Mouse (Mus musculus) CH12.LX (cell line): ENCODE results near the gene Mrpl20.

Experiments used
- CTCF ChIP-seq, 2 experiments: IDR thresholded peaks in 1 of 2; conservative IDR thresholded peaks in 1 of 2; 2 replicates each; pipeline ENCODE4 v1.5.1; 2011 to 2012; ENCODE audit warnings: low read depth in 2 of 2, low read length in 2 of 2, improper control_type of control experiment in 1 of 2, inconsistent platforms in 1 of 2, mild to moderate bottlenecking in 1 of 2, moderate library complexity in 1 of 2
- EP300 ChIP-seq: IDR thresholded peaks from 2 replicates; pipeline ENCODE4 v1.6.1; 2011; ENCODE audit warnings: low read length, improper control_type of control experiment
- GABPA ChIP-seq: IDR thresholded peaks from 2 replicates; pipeline ENCODE4 v1.6.1; 2012; ENCODE audit warnings: low read depth, low read length, improper control_type of control experiment, inconsistent platforms; ENCODE audit not compliant: insufficient replicate concordance
- HCFC1 ChIP-seq: IDR thresholded peaks from 2 replicates; pipeline ENCODE4 v1.6.1; 2012; ENCODE audit warnings: low read depth, mild to moderate bottlenecking, inconsistent platforms, low read length, improper control_type of control experiment
- IRF4 ChIP-seq: IDR thresholded peaks from 2 replicates; pipeline ENCODE4 v1.6.1; 2014; ENCODE audit warnings: low read depth, mild to moderate bottlenecking, inconsistent platforms, low read length, improper control_type of control experiment
- KAT2A ChIP-seq: IDR thresholded peaks from 2 replicates; pipeline ENCODE4 v1.6.1; 2012; ENCODE audit warnings: low read length, improper control_type of control experiment, inconsistent platforms; ENCODE audit not compliant: insufficient replicate concordance
- MAFK ChIP-seq: IDR thresholded peaks from 2 replicates; pipeline ENCODE4 v1.6.1; 2011; ENCODE audit warnings: low read length, improper control_type of control experiment; ENCODE audit not compliant: insufficient replicate concordance
- MXI1 ChIP-seq: IDR thresholded peaks from 2 replicates; pipeline ENCODE4 v1.6.1; 2011; ENCODE audit warnings: mild to moderate bottlenecking, low read depth, low read length, improper control_type of control experiment
- MYC ChIP-seq: IDR thresholded peaks from 2 replicates; pipeline ENCODE4 v1.6.1; 2011; ENCODE audit warnings: low read depth, mild to moderate bottlenecking, improper control_type of control experiment, low read length
- RCOR1 ChIP-seq: conservative IDR thresholded peaks from 2 replicates; pipeline ENCODE4 v1.6.1; 2012; ENCODE audit warnings: low read depth, mild to moderate bottlenecking, inconsistent platforms, low read length, improper control_type of control experiment
- TBP ChIP-seq: conservative IDR thresholded peaks from 2 replicates; pipeline ENCODE4 v1.6.1; 2011; ENCODE audit warnings: low read depth, low read length, improper control_type of control experiment
- TCF12 ChIP-seq: IDR thresholded peaks from 2 replicates; pipeline ENCODE4 v1.6.1; 2014; ENCODE audit warnings: low read depth, mild to moderate bottlenecking, inconsistent platforms, low read length, improper control_type of control experiment
- USF1 ChIP-seq: IDR thresholded peaks from 2 replicates; pipeline ENCODE4 v1.6.1; 2014; ENCODE audit warnings: low read depth, mild to moderate bottlenecking, inconsistent platforms, low read length, improper control_type of control experiment
- ZC3H11A ChIP-seq: IDR thresholded peaks from 2 replicates; pipeline ENCODE4 v1.6.1; 2012; ENCODE audit warnings: low read depth, mild to moderate bottlenecking, inconsistent platforms, low read length, improper control_type of control experiment

DNA sequence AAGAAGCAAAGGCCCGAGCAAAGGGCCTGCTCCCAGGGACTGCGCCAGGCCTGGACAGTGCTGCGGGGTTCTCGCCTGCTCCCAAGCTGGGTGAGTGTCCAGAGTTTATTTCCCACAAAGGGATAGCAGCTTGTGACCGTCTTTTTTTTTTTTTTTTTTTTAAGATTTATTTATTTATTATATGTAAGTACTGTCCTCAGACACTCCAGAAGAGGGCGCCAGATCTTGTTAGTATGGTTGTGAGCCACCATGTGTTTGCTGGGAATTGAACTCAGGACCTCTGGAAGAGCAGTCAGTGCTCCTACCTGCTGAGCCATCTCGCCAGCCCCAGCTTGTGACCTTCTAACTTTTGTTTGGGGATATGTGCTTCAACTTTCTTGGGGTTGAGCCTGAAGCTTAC is 18.3 kb downstream of the Mrpl20 start:
- TF ChIP-seq TCF12 (no peak), CTCF (conservative IDR thresholded peaks at IDR 0.05 in 1 of 2, IDR thresholded peaks at IDR 0.05 in 1 of 2; ENCODE audit: low read depth in 2 of 2, low read length in 2 of 2) (peak in 1 of 2 experiments; percentile 32; a peak in 2 of 4 replicates), USF1 (no peak), RCOR1 (no peak), MXI1 (no peak), TBP (no peak), GABPA (no peak), ZC3H11A (no peak), MYC (0 out of 2 replicates have a peak, but pooled peaks have one; percentile 21), MAFK (no peak), KAT2A (no peak), HCFC1 (no peak), IRF4 (no peak), EP300 (no peak)
